Mouse (Mus musculus) ovary, postnatal 36 days (tissue): ENCODE measurements at regions not wholly inside any gene's neighbourhood (a gene's known extent, or its start where the extent isn't known, plus 50 kb on each side); places are given as distances from the start of the nearest gene placed in this dataset.

Source experiments
- DNase-seq: peaks from one replicate; pipeline ENCODE4 v3.0.0; 2022; ENCODE audit warnings: low spot score, mixed read lengths

DNA sequence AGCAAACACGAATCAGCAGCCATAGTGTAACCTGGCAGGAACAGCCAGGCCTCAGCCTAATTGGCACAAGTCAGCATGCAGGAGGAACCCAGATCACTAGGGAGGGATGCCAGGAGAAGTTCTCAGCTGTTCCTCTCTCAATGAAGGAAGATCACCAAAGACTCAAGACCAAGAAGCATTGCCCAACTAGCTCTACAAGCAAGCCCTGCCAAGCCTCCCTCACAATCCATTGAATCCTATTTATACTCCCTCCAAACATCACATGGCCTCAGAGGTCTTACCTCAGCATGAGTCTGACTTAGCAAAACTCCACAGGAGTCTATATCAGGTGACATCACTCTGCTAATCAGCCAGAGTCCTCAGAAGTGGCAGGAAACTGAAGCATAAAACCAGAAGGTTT is 135.1 kb downstream of the Rbm43 start:
- DNase-seq = no peak

DNA sequence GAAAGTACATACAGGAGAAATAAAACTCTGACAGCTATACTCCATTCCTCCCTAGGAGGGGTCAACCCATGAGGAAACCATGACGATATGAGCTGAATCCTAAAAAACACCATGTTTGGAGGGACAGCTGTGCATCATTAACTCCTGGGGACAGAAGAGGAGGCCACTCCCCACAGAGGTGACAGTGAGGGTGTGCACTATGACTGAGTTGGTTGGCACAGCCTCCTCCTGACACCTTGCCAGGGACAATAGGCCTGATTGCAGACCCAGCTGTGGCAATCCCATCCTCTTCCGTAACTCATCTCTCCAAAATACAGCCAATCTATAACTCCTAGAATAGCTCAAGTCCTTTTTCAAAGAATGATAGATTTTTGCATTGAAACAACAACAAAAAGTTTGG is 112.0 kb downstream of the Rbm43 start:
- no peak for DNase-seq

GRCm38 (mm10) chr2:51830286-51830944 is 104.5 kb downstream of the Rbm43 start:
- DNase-seq = peak; percentile 41

- no peak for DNase-seq
Measured at GRCm38 (mm10) chr2:51830965-51831720, 103.8 kb downstream of the Rbm43 start.

DNA sequence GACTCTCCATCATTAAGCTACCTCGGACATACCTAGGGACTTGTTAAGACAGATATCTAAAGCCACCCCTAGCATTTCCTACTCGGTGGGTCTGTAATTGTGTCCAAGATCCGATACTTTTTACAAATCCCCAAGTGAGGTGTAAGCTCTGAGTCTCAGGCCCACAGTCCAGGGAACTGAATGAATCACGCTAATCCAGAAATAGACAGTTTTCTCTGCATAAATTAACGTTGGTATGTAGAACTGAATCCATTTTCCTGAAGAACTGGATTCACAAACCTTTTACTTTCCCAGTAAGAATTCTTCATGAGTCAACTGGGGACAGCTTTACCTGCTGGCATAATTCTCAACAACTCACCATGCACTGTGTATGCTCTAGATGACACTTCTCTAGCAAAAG is 97.1 kb downstream of the Rbm43 start:
- DNase-seq = no peak

- no peak for DNase-seq
Measured at GRCm38 (mm10) chr2:51840808-51841207, 94.2 kb downstream of the Rbm43 start.

GRCm38 (mm10) chr2:51844831-51845230 is 90.1 kb downstream of the Rbm43 start:
- no peak for DNase-seq

DNA sequence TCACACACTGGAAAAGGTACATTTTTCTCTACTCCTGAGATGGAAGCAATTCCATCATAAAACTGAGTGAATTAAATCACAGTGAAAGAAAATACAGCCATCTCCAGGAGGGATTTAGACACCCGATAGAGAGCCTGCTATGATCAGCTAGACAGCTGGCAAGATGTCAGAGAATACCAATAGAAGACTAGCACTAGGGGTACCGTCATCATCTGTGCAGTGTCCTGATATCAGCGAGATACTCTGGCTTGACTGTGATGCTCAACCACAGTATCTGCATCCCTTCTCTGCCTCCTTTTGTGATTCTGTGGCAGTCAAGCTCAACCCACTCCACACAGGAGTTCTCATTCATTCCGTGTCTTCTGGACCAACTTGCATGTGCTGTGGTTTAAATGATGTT is 87.4 kb downstream of the Rbm43 start:
- no peak for DNase-seq

DNA sequence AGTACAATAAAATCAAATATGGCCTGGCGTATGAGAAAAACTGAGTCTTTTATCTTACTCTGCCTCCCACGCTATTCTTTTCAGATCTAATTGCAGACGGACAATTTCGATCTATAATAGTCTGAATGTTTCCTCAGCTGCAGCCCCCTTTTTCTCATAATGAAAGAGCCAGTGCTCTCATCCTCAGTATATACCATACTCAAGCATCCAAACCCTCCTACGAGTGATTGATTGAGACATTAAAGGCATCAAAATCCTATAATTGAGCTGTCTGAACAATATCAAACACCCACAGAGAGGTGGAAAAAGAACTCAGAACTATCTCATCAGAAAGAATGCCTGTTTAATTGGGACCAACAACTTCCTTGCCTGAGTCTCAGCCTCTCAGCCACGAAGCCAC is 87.0 kb downstream of the Rbm43 start:
- DNase-seq = no peak

DNA sequence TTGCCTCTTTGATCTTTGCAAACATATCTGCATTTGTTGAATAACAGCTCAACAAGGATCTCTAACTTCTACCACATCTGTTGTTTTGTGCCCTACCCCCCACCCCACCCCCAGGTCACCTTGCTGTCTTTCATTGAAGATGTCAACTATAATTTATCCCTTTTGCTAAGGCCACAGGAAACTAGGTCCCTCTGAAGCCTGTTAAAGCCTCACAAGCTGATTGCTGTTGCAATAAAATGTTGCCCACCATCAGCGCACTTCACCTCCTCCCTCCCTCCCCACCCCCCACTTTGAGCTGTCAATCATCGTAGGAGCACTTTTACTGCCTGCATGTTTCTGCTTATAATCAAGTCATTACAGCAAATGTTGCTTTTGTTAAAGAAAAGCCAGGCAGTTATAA is 86.5 kb downstream of the Rbm43 start:
- no peak for DNase-seq

DNA sequence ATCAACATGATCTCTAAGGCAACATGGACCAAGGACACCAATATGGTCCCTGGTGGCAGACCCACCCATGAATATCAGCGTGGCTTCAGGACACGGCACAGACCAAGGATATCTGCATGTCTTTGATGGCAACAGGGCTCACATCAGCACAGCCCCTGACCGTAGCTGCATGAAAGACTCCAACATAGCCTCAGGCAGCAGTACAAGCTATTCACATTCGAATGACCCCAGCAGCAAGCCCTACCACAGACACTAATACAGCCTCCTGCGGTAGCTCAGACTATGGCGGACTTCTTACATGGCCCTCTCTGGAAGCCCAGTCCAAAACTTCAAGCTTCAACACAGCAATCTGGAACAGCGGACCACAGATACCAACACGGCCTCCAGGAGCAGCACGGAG is 84.4 kb downstream of the Rbm43 start:
- no peak for DNase-seq

GRCm38 (mm10) chr2:51851711-51852110 is 83.3 kb downstream of the Rbm43 start:
- DNase-seq = no peak

DNA sequence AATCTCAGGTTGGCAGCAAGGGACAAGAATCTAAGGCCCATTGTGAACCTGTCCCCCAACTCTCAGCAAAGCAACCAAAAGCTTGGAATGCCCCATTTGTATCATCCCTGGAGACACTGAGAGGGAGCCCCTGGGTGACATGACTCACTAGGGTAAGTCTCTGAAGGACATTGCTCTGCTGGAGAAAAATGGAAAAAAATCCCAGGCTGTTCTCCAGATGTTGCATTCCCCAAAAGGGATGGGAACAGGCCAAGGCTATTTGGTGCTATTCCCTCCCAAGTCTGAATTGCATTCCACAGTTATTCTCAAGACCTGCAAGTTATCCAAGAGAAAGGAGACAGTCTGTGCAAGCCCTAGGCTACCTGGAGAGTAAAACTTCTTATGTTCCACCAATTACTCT is 77.7 kb downstream of the Rbm43 start:
- no peak for DNase-seq

DNA sequence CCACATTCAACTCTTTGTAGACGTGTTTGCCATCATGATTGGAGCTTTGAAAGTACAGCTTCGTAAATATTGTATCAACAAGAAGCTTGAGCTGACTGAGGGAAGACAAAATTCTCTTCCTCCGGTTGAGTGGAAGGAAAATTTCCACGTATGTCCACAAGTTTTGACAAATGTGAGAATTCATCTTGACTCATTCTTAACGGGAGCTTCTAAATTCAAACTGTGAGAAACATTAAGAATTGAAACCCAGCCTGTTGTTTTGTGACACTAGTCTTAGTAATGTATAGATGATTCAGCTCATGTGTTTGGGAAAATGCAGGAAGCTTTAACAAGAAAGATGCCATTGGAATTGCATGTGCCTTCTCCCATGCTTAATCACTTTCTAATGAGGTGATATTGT is 68.9 kb downstream of the Rbm43 start:
- no peak for DNase-seq

DNA sequence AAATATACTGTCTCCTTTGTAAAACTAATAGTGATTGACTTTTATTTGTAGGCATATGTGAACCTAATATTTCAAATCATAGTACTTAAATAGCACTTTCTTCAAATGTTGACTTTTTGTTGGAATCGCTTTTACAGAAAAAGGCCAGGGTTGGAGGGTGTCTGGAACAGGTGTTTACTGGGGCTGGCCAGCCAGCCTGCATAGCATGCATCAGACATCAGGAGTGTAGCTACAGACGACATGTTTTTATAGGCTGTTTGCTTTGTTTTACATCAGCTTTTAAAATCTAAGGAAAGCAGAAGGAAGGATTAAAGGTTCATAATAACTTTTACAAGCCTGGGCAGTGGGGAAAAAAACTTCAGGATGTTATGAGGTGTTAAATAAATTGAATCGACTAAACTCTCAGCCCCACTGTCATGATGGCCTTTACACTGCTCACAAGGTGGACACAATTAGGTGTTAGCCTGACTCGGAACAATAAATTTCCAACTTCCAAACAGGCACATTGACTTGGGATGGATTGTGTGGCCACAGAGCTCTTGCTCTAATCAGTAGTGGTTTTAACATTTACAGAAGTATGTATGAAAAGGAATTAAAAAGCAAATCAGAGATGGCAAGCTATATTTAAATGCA is 66.0 kb downstream of the Rbm43 start:
- DNase-seq = no peak

GRCm38 (mm10) chr2:51871571-51871970 is 63.4 kb downstream of the Rbm43 start:
- DNase-seq = no peak
